Mouse (Mus musculus) ES-E14 (cell line): ENCODE measurements around the gene Tns2. TPM values are rescaled to one million over a fixed set of nuclear protein-coding genes. Genes with fewer than 3 reads are reported as not detected.

ENCODE experiments used
- DNase-seq: peaks from one replicate; pipeline ENCODE4 v3.0.0-alpha.2; 2013; ENCODE audit warnings: low read depth, low spot score
- H3K27ac ChIP-seq: 2 replicates; pipeline ENCODE4 v1.5.1; 2012; ENCODE audit warnings: low read depth, mild to moderate bottlenecking, low read length, moderate library complexity, mixed read lengths; ENCODE audit not compliant: poor library complexity, insufficient read depth, severe bottlenecking
- H3K36me3 ChIP-seq: 2 replicates; pipeline ENCODE4 v1.6.1; 2012; ENCODE audit warnings: mild to moderate bottlenecking, low read length, moderate library complexity, mixed read lengths; ENCODE audit not compliant: control insufficient read depth, poor library complexity, insufficient read depth, severe bottlenecking
- H3K4me1 ChIP-seq, 2 experiments: fragments of 150-350 bp in 1 of 2; sonication (generic) in 1 of 2; 2 replicates each; pipeline ENCODE4 v1.6.1; 2012; ENCODE audit warnings: low read length in 2 of 2, mild to moderate bottlenecking in 1 of 2, mixed read lengths in 1 of 2; ENCODE audit not compliant: control insufficient read depth in 2 of 2, insufficient read depth in 2 of 2, poor library complexity in 1 of 2
- H3K4me3 ChIP-seq, 2 experiments: fragments of 150-350 bp in 1 of 2; sonication (generic) in 1 of 2; 2 replicates each; pipeline ENCODE4 v1.5.1; 2012; ENCODE audit warnings: low read length in 2 of 2, low read depth in 1 of 2, mild to moderate bottlenecking in 1 of 2, mixed read lengths in 1 of 2; ENCODE audit not compliant: insufficient read depth in 1 of 2, poor library complexity in 1 of 2, severe bottlenecking in 1 of 2
- H3K9ac ChIP-seq: 2 replicates; pipeline ENCODE4 v1.6.1; 2012; ENCODE audit warnings: low read depth, mild to moderate bottlenecking, low read length, mixed read lengths; ENCODE audit not compliant: poor library complexity, insufficient read depth, severe bottlenecking
- H3K9me3 ChIP-seq: fragments of 150-350 bp; sonication (generic); 2 replicates; pipeline ENCODE4 v1.6.1; 2012; ENCODE audit warnings: low read depth, mild to moderate bottlenecking, low read length; ENCODE audit not compliant: control insufficient read depth, insufficient read depth
- CHD2 ChIP-seq: IDR thresholded peaks from 2 replicates; pipeline ENCODE4 v1.6.1; 2014; ENCODE audit warnings: mild to moderate bottlenecking, low read depth, low read length, inconsistent platforms
- HCFC1 ChIP-seq: IDR thresholded peaks from 2 replicates; pipeline ENCODE4 v1.6.1; 2012; ENCODE audit warnings: low read length, inconsistent platforms, borderline replicate concordance; ENCODE audit not compliant: insufficient read depth
- MAFK ChIP-seq: IDR thresholded peaks from 2 replicates; pipeline ENCODE4 v1.6.1; 2014; ENCODE audit warnings: mild to moderate bottlenecking, low read depth, low read length, inconsistent platforms; ENCODE audit not compliant: insufficient read depth
- ZC3H11A ChIP-seq: IDR thresholded peaks from 2 replicates; pipeline ENCODE4 v1.6.1; 2012; ENCODE audit warnings: low read depth, mild to moderate bottlenecking, inconsistent platforms, low read length, borderline replicate concordance
- ZNF384 ChIP-seq: IDR thresholded peaks from 2 replicates; pipeline ENCODE4 v1.6.1; 2012; ENCODE audit warnings: low read depth, low read length, inconsistent platforms
- in situ Hi-C, 2 experiments: fragments of 600-800 bp; cut with MboI; formaldehyde crosslinking; loops; one replicate each; pipeline ENCODE4 v1.15.1; 2025; ENCODE audit warnings: low sequenced_read_pairs in 2 of 2, inconsistent platforms in 1 of 2; ENCODE audit not compliant: unreplicated experiment in 2 of 2
- total RNA-seq: library from RNA; depleted of rRNA; stranded (reverse); fragments of 300-350 nt; gene quantifications from 2 replicates; pipeline ENCODE4 v1.2.3, GENCODE M21; 2012; rRNA removed

The Tns2 gene
- total RNA-seq, result 4.5 and 4.9 TPM in 2 replicates

GRCm38 (mm10) chr15:102100161-102100981 lies at the start of gene Tns2:
Tns2 (plus strand) TSS chr15:102100413.
- H3K9ac ChIP-seq, result peak within 1 kb of the TSS; percentile 74

GRCm38 (mm10) chr15:102051920-102052683 lies 48.1 kb upstream of the Tns2 start:
- Histone ChIP-seq H3K36me3 (no peaks in the 10 kb centered on the region), H3K9me3 (no peaks in the 10 kb centered on the region), H3K4me3 (peak overlapping the region; percentile 65 to 71), H3K4me1 (no peaks in the 10 kb centered on the region), H3K27ac (no peak overlapping the region), H3K9ac (peak overlapping the region; percentile 77)
- no peak for TF ChIP-seq MAFK
- TF ChIP-seq CHD2, result no peak
- no peak for TF ChIP-seq HCFC1
- DNase-seq, result peak; percentile 51
- in situ Hi-C loops, result no loop called here

More at GRCm38 (mm10) chr15:102100161-102100981, at the start of gene Tns2:
- Histone ChIP-seq H3K36me3 (peaks cover 24% of the 10 kb centered on the region), H3K9me3 (no peaks in the 10 kb centered on the region), H3K27ac (no peak within 1 kb of the TSS), H3K4me3 (peak within 1 kb of the TSS; percentile 70 to 79), H3K4me1 (peaks cover 7 to 44% of the 10 kb centered on the region in 2 experiments; a peak in 3 of 4 replicates)
- no peak for DNase-seq
- no peak for TF ChIP-seq MAFK
- TF ChIP-seq HCFC1, result no peak
- in situ Hi-C loops, result no loop called here

GRCm38 (mm10) chr15:102056495-102057174 lies 43.6 kb upstream of the Tns2 start:
- in situ Hi-C loops, result no loop called here
- no peaks in the 10 kb centered on the region for H3K9me3 ChIP-seq
- H3K9ac ChIP-seq, result no peak overlapping the region
- H3K4me1 ChIP-seq, result no peaks in the 10 kb centered on the region
- H3K4me3 ChIP-seq, result no peak overlapping the region
- no peaks in the 10 kb centered on the region for H3K36me3 ChIP-seq
- DNase-seq, result no peak
- H3K27ac ChIP-seq, result no peak overlapping the region
- TF ChIP-seq MAFK (no peak), ZC3H11A (no peak), ZNF384 (no peak), CHD2 (no peak)

- DNase-seq, result peak; percentile 90
- no peak overlapping the region for H3K27ac ChIP-seq
- H3K9ac ChIP-seq, result no peak overlapping the region
- in situ Hi-C loops, result loop anchor here in 1 of 2 experiments (5.0 to 10.0 kb wide), 3 partner anchors 73 to 721 kb away; no protein-coding TSS in a partner anchor
- H3K9me3 ChIP-seq, result no peaks in the 10 kb centered on the region
- no peaks in the 10 kb centered on the region for H3K36me3 ChIP-seq
- TF ChIP-seq MAFK (peak; percentile 14; the same call in 1 of the 2 replicates), ZNF384 (no peak), CHD2 (no peak), HCFC1 (peak; percentile 65; the same call in 1 of the 2 replicates), ZC3H11A (peak; percentile 99)
- peaks cover 1 to 4% of the 10 kb centered on the region in 2 experiments; a peak in 1 of 4 replicates for H3K4me1 ChIP-seq
- no peak overlapping the region for H3K4me3 ChIP-seq
Observed at GRCm38 (mm10) chr15:102065661-102066325, 34.4 kb upstream of the Tns2 start.
